Mouse (Mus musculus): ENCODE results near the gene Il12a.

Il12a gene

DNA sequence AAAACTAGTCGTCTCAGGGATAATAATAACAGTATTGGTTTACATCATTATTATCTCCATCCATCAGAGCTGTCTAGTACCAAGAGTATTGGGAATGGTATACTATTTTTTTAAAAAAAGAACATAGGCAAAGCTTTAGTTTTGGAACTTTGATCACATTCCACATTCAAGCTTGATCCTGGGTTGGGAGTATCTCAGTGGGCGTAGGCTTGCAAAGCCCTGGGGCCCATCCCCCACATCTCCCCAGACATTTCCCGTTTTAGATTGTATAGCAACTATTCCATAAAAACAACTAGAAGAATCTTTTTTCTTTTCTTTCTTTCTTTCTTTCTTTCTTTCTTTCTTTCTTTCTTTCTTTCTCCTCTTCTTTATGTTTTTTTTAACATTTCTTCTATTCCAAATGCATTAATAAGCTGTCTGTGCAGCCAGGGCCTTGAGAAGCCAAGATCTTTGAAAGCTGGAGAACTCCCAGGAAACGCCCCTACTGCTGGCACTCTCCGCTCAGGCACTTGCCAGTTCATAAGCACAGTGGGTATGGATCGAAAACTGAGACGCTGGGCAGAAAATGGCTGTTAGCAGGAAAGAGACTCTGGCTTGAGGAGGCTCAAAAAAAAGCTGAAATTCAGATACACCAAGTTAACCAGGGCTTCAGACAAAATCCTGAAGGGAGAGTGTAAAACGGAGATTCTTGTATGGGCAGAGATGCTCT is 3.4 kb upstream of the Il12a start:
- no peak for DNase-seq

DNA sequence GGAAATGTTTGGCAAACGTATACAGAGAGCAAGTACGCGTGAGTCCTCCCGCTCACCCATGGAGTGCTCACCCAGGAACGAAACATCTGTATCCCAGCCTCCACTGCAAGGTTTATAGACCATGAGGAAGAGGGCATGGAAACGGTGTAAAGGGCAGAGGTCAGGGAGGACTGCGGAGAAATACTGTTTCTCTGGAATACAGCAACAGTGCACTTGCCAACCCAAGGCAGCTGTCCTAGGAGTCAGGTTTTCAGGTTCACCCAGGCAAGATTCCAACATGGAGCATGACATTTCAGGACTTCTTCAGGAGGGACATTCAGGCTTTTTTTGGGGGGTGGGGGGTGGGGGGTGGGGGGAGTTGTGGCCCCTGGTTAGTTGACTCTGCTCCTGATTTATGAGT is 1.1 kb upstream of the Il12a start:
- DNase-seq, result no peak

DNA sequence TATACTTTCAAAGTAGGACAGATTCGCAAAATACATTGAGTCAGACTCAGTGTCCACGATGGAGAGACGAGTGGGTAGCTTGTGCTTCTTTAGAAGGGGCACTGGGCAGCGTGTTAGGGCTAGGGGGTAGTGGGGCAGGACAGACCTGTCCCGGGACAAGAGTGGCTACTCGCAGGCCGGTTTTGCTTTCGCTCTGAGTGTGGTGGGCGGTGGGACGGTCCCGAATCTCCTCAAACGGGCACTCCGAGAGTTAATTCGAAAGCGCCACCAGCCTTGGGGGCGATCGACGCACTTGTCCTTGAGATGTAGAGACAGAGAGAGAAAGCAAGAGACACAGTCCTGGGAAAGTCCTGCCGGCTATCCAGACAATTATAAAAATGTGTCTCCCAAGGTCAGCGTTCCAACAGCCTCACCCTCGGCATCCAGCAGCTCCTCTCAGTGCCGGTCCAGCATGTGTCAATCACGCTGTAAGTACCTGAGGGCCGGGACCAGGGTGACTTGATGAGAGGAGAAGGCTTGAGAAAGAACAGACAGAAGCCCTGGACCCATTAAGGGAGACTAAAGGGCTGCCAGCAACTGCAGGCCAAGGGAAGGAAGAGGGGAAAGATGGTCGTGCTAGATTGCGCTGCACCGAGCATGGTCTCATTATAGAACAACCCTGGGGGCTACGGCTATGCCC is 795 bp downstream of the Il12a start:
- no peak for DNase-seq

DNA sequence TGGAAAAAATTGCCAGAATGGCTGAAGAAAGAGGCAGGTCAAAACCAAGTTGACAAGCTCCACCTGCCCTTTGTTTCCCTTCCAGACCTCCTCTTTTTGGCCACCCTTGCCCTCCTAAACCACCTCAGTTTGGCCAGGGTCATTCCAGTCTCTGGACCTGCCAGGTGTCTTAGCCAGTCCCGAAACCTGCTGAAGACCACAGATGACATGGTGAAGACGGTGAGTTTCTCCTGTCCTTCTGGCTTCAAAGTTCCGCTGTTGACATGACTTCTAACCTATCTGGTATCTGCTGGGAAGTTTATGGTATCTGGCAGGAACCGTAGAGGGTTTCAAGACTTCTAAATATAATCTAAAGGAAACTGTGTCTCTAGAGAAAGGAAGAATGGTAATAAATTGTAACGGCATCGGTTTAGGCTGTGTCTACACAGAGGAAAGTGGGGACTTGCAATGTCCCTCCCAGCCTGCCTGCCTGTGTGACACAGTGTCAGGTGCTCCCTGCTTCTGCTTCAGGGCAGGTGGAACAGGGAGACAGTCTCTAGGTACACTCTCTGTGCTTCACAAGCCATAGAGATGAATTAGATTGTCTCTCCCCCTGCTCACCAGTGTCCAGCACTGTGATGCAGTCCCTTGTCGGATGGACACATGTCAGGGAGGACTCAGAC is 1.6 kb downstream of the Il12a start:
- DNase-seq, result no peak

DNA sequence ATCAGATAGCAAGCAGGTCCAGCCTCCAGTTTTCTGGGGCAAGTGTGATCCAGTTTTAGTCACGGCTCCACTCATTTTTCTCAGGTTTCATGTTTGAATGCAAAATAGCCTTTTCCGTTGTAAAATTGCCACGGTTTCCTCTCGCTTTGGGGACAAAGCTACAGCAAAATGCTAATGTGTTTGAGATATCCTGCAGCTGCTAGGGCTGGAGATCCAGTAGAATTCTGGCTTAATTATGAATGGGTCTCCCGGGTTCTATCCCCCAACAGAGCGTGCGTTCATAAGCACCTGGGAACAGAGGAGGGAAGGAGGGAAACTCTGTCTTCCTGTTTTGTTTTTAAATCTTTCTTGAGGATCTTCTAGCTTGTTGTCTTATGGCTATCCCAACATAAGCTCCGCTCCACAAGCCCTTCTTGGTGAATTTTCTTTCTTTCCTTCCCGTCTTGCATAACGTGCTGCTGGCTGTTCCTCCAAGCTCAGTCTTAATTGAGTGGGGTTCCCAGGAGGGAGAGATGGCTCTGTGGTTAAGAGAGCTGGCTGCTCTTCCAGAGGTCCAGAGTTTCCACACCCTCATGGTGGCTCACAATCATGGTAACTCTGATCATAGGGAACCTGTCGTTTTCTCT is 2.3 kb downstream of the Il12a start:
- no peak for DNase-seq

DNA sequence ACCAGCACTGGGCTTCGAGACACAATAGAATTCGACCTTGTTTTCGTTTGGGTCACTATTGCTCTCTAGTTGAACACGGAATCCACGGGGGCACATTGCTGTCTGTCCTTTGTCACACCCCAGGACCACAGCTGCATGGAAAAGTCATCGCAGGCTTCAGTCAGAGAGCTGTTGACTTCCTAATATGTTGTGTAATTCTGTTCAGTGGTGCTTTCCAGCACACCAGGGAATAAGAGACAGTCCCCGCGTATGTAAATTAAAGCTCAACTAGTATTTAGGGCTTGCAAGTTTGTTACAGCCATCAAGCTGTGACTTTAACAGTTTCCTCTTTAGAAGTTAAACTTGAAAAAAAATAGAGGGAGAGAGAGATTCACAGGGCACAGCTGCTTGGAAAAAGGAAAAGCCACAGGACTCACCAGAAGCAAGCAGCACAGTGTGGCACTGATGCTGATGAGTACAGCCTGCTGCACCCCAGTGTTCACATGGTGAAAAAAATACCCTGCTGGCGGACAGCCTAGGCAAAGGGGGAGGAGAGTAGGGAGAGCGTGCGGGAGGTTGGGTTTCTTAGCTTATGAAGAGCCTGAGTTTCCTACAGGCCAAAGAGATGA is 3.1 kb downstream of the Il12a start:
- peak; percentile 28 to 30 for DNase-seq

DNA sequence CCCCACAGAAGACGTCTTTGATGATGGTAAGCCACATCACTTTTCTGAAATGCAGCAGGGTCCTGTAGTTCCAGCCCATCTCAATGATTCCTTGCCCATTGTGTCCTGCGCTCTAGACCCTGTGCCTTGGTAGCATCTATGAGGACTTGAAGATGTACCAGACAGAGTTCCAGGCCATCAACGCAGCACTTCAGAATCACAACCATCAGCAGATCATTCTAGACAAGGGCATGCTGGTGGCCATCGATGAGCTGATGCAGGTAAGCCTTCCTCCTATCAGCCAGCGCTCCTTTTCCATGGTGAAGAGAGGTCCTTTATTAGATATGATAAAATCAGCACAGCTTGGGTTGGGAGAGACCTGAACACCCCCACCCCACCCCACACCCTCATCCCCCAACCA is 4.9 kb downstream of the Il12a start:
- DNase-seq, result no peak

DNA sequence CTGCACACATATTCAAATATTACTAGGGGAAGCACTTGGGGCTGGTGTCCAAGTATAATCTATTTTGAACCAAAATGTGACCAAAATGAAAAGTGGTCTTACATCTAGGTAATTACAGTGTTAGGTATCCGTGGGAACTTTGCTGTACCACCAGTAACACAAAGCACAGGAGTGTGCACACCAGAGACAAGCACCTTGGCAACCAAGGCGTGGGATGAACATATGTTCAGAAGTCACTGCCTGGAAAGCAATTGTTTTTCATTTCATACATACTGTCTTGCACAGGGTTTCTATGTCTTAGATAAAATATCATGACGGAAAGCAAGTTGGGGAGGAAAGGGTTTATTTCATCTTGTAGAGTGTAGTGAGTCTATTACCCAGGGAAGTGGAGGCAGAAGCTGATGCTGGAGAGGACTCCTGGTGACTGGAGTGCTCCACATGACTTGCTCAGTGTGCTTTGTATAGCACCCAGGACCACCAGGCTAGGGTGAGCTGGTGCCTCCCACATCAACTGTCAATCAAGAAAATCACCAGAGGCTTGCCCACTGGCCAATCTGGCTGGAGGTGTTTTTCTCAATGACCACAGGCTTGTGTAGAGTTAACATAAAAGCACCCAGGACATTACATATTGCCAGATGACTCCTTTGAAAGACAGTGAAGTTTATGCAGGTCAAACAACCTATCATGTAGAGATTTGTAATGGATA is 6.2 kb downstream of the Il12a start:
- no peak for DNase-seq

DNA sequence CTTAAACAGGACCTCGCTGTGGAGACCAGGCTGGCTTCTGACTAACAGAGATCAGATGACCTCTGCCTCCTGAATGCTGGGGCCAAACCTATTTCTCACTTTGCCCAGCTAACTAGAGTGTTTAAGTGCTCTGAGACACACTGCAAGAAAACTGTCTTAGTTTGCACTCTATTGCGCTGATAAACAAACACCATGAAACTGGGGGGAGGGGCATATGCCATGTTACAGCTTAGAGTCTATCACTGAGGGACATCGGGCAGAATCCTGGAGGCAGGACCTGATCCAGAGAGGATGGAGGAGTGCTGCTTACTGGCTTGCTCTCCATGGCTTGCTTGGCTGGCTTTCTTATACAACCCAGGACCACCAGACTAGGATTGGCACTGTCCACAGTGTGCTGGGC is 8.2 kb downstream of the Il12a start:
- no peak for DNase-seq

DNA sequence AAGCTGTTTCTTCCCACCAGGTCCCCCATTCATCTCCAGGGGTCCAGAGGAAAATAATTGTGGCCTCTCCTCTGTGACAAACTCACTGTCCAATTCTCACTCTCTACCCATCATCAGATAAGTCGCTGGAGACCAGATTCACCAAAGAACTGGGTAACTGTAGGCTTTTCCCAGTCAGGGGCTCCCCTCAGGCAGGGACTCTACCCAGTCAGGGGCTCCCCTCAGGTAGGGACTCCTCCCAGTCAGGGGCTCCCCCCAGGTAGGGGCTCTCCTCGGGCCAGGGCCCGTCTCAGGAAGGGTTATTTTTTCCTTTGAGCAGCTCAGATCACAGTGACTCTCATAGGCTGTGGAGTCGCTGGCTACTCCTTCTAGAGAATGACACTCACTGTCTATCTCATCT is 9.6 kb downstream of the Il12a start:
- no peak for DNase-seq

DNA sequence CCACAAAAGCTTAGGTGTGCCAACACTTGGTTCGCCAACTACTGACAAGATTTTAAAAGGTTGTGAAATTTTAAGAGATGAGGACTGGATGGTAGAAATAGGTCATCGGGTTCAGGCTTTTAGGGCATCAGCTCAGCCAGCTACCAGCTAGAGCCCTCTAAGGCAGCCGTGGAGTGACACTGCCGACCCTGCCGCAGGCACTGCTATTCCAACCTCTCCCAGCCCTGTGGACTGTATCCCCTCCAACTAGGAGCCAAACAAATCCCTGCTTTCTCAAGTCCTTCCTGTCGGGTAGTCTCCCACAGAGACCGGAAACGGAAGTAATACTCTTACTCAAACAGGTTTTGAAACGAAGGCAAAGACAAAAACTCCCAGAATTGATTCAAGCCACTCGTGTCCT is 15.9 kb downstream of the Il12a start:
- DNase-seq, result no peak

DNA sequence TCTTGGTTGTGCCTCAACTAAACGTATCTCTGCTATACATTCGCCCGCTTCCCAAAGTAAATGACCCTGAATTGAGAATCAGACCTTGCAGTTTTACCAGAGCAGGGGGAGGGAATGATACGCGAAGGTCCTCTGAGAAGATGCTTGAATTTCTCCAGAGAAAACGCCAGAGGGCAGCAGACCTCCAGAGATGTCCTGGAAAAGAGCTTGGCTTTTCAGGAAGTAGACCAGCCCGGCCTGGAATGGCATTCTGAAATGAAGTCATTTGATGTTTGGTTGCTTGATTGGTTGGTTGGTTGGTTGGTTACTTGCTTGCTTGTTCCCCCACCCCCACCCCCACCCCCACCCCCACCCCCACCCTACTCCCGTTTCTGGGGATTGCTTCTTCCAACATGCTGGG is 17.8 kb downstream of the Il12a start:
- peak; percentile 23 to 30 for DNase-seq

DNA sequence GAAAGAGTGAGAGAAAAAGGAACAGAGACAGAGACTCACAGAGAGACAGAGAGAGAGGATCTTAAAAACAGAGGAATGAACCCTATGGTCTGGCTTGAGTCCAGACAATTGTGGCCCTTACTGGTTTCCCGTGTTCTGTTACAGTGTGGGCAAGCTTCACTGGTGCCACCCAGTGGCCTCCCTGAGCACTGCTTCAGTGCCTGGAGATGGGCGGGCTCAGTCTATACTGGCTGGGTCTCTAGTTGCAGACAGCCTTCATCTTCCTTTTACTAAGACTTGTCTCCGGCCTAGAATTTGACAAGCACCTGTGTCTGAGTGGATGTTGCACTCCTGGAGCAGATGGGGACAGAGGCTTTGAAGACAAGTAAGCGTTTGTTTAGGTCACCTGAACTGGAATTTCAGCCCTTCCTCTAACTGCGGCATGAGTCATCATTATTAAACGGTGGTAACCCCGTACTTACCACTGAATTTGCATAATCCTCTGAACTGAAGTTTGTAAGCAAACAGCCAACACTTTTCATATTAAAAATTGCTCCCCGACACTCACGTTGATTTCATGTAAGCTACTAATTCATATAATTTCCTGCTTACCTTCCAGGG is 18.9 kb downstream of the Il12a start:
- DNase-seq, result peak; percentile 67 to 82

DNA sequence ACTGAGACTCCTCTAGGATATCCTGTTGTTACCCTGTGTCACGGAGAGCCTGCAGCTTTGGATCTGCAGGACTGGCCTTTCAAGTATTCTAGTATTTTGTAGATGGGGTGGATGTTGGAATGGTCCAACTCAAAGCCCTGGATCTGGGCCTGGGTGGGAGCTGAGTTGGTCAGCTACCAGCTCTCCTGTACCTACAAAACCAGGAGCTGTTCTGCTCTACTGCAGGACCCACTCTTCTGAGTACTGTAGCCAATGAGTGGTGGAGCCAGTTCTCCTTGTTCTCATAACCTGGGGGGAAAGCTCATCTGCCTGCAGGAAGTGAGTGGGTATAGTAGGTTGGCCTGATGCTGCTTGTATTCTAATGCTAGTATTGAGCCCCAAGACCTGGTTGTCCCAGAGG is 20.0 kb downstream of the Il12a start:
- no peak for DNase-seq

DNA sequence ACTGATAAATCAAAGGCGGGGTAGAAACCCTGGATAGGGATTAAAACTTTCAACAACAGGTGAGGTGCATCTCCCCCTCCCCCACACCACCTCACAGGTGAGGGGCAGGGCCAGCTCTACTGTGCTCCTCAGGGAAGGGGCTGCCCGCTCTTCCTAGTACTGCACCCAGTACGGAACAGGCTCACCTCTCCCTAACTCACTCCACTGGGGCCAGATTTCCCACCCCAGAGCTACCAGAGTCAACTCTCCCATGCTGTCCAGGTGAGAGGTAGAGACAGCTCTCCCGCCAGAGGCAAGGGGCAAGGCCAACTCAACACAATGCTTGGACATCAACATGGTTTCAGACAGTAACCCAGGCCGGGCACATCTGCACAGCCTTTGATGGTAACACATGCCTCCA is 21.1 kb downstream of the Il12a start:
- no peak for DNase-seq

DNA sequence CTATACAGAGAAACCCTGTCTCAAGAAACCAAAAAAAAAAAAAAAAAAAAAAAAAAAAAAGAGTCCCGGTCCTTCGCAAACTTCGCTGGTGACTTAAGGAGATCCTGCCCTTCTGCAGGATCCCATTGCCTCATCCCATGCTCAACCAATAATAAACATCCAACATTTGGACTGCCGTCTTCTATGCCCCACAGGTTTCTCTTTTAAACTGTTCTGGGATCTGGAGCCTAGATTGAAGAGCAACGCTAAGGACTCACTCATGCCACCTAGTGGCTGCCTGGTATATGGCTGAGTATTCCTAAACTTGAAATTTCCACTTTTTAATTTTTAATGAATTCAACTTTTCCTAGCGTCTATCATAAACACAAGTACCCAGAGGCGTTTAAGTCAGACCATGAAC is 23.1 kb downstream of the Il12a start:
- DNase-seq, result peak; percentile 28 to 63

DNA sequence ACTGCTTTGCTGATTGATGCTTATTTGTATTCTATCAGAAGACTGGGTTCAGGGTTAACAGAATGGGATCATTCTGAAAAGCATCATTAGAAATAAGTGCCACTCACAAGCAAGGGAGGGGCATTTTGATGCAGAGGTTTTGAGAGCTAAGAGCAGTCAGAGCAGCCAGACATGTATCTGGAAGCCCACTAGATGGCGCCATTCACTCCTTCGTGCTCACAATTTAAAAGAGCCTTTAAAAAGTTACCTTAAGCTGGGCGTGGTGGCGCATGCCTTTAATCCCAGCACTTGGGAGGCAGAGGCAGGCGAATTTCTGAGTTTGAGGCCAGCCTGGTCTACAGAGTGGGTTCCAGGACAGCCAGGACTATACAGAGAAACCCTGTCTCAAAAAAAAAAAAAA is 26.9 kb downstream of the Il12a start:
- peak; percentile 29 to 63 for DNase-seq

DNA sequence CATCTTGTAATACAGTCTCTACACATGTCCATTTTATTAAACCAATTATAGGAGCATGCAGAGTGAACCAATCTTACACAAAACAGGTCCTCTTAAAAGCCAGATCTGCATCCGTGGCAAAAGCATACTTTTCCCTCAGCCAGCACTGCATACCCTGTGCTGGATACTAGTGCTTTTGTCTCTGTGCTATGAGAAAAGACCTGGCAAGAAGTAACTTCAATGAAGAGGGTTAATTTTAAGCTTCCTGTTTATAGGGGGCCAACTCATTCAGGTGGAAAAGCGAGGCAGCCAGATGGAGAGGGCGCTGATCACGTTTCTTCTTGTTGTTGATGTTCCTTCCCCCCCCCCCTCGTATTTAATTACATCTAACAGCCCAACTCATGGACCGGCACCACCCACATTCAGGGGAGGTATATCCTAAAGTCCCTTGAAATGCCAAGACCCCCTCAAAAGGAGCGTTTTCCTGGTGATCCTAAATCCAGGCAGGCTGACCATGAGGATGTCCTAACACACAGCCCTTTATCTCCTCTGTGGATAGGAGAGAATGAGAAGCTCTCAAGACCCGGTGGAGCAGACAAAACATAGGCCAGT is 28.9 kb downstream of the Il12a start:
- no peak for DNase-seq

DNA sequence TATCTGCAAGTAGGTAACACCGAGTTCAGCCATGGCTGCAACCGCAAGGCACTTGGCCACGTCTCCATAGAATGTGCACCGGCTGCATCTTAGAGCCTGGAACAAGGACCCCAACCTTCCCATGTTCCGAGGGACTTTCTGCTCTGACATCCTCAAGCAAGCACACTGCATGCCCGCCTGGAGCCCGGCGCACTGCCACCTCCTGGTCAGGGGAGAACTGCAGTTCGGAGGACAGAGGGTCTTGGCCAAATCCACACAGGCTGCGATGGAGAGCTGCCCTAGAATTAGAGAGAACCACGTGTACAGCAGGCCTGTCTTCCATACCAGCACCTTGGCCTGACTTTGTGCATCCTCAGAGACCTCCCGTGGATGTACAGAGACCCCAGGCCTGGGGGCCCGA is 29.8 kb downstream of the Il12a start:
- DNase-seq, result peak in 1 of 2 experiments; percentile 19

DNA sequence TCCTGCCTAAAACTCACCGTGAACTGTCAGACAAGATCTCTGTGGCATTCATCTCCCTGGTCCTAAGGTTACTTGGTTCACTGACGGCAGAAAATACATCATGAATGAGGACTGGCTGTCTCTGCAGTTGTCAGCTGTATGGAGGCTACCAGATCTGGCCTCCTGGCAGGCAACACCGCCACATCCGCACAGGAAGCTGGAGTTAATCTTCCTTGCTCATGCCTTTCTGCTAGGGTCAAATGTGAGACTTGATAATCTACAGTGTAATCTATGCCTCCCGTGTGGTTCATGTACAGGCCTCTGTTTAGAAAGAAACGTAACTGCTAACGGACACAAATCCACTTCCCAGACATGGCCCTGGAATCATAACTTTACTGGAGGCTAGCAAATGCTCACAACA is 51.5 kb downstream of the Il12a start:
- DNase-seq, result no peak

DNA sequence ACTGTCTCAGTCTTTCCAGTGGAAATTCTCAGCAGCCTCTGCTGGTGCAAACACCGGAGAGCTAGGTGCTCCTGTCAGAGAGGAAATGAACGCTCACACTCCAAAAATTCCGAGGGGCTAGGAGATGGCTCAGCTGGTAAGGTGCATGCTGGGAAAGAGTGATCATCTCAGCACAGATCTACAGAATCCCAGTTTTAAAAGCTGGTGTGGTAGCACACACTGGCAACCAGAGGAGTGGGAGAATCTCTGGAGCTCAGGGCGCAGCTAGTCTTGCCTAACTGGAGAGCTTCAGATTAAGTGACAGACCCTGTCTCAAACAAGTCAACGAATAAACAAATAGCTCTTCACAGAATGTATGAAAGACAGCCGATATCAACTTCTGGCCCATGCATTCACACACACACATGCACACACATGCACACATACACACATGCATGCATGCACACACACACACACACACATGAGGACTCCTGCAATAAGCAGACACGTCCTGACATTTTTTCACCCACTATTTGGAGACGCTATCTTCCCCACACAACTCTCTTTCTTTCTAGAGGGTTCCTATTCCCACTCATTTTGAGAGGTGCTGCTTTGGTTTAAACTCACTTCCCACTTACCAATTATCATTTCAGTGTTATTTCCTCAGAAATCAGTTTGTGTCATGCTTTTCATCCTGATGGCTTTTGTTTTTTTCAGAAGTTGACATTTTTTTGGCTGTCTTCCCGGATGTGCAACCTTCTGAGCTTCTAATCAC is 52.5 kb downstream of the Il12a start:
- no peak for DNase-seq

DNA sequence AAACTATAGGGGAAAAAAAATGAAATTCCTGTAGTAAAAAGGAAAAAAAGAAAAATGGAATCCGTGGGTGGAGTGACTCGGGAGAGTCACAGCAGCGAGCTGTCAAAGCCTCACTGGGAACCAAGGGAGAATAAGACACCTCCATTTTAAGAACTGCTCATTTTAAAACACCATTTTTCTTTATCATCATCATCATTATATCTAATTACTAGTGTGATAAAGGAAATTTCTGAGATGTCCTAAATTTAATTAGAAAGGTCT is 53.0 kb downstream of the Il12a start:
- DNase-seq, result no peak
